Mouse (Mus musculus) spleen, adult 2 months (tissue): ENCODE results near the gene Eri3. TPM values are rescaled to one million over a fixed set of nuclear protein-coding genes. Genes with fewer than 3 reads are reported as not detected.

Source experiments
- DNase-seq, 2 experiments: peaks; one replicate each; pipeline versions ENCODE4 v3.0.0 to v3.0.0-alpha.2; 2012 to 2021; ENCODE audit warnings: low spot score in 2 of 2, low read depth in 1 of 2
- H3K27ac ChIP-seq: fragments of 200-500 bp; 2 replicates; pipeline ENCODE4 v1.5.1; 2012; ENCODE audit warnings: low read length, inconsistent platforms; ENCODE audit not compliant: insufficient read depth
- H3K27me3 ChIP-seq: fragments of 200-500 bp; 2 replicates; pipeline ENCODE4 v1.6.1; 2012; ENCODE audit warnings: mild to moderate bottlenecking, moderate library complexity, low read length, inconsistent platforms; ENCODE audit not compliant: control insufficient read depth, insufficient read depth
- H3K36me3 ChIP-seq: fragments of 200-500 bp; 2 replicates; pipeline ENCODE4 v1.6.1; 2012; ENCODE audit warnings: mild to moderate bottlenecking, low read length, inconsistent platforms; ENCODE audit not compliant: control insufficient read depth, insufficient read depth
- H3K4me1 ChIP-seq: fragments of 200-500 bp; 2 replicates; pipeline ENCODE4 v1.6.1; 2011; ENCODE audit warnings: inconsistent platforms; ENCODE audit not compliant: control insufficient read depth, insufficient read depth, insufficient read length
- H3K4me3 ChIP-seq: fragments of 200-500 bp; 2 replicates; pipeline ENCODE4 v1.5.1; 2011; ENCODE audit warnings: mild to moderate bottlenecking, inconsistent platforms; ENCODE audit not compliant: insufficient read depth, insufficient read length; ENCODE audit errors: extremely low read depth
- CTCF ChIP-seq: fragments of 200-500 bp; IDR thresholded peaks from 2 replicates; pipeline ENCODE4 v1.5.1; 2011; ENCODE audit warnings: mild to moderate bottlenecking, inconsistent platforms; ENCODE audit not compliant: insufficient read depth, insufficient read length, insufficient replicate concordance; ENCODE audit errors: extremely low read depth
- POLR2A ChIP-seq: fragments of 200-500 bp; IDR thresholded peaks from 2 replicates; pipeline ENCODE4 v1.6.1; 2011; ENCODE audit warnings: low read depth, low read length, inconsistent platforms
- WGBS: fragments of 180-500 bp; shearing (Covaris S2); methylation state at CpG from one replicate; pipeline ENCODE4 v1.1.7; 2018; 5-methylcytosine and 5-hydroxymethylcytosine counted together
- polyA plus RNA-seq: library from polyadenylated mRNA; depleted of rRNA; stranded (reverse); fragments of >200 nt; gene quantifications from 2 replicates; pipeline ENCODE4 v1.2.3, GENCODE M21; 2012

The Eri3 gene
- polyA plus RNA-seq, 1 experiment = 48.1 TPM

GRCm38 (mm10) chr4:117609371-117610039 is 59.3 kb downstream of the Eri3 start:
- Histone ChIP-seq H3K4me3 (no peak overlapping the region), H3K27ac (no peak overlapping the region), H3K36me3 (peaks cover 10% of the 10 kb centered on the region), H3K4me1 (no peaks in the 10 kb centered on the region), H3K27me3 (no peaks in the 10 kb centered on the region)
- DNase-seq = no peak
- 91% methylated on average over 7 of the region's 7 CpGs for WGBS
- TF ChIP-seq POLR2A (no peak), CTCF (no peak)

- WGBS = 84% methylated on average over 4 of the region's 4 CpGs
- Histone ChIP-seq H3K27me3 (no peaks in the 10 kb centered on the region), H3K27ac (no peak overlapping the region), H3K36me3 (peaks cover 8% of the 10 kb centered on the region), H3K4me1 (no peaks in the 10 kb centered on the region), H3K4me3 (no peak overlapping the region)
- DNase-seq = no peak
- TF ChIP-seq POLR2A = no peak
- no peak for TF ChIP-seq CTCF
Measured at GRCm38 (mm10) chr4:117611385-117611784, 61.2 kb downstream of the Eri3 start.

GRCm38 (mm10) chr4:117611814-117612213 is 61.6 kb downstream of the Eri3 start:
- WGBS = 74% methylated on average over 2 of the region's 2 CpGs
- DNase-seq = no peak
- Histone ChIP-seq H3K27me3 (no peaks in the 10 kb centered on the region), H3K4me1 (no peaks in the 10 kb centered on the region), H3K27ac (no peak overlapping the region), H3K36me3 (peaks cover 11% of the 10 kb centered on the region), H3K4me3 (no peak overlapping the region)
- TF ChIP-seq POLR2A (no peak), CTCF (no peak)

- 88% methylated on average over 5 of the region's 5 CpGs for WGBS
- H3K4me1 ChIP-seq = no peaks in the 10 kb centered on the region
- H3K27me3 ChIP-seq = no peaks in the 10 kb centered on the region
- DNase-seq = no peak
- H3K27ac ChIP-seq = no peak overlapping the region
- H3K4me3 ChIP-seq = no peak overlapping the region
- peaks cover 13% of the 10 kb centered on the region for H3K36me3 ChIP-seq
- TF ChIP-seq POLR2A = no peak
- no peak for TF ChIP-seq CTCF
Measured at GRCm38 (mm10) chr4:117612713-117613112, 62.5 kb downstream of the Eri3 start.

GRCm38 (mm10) chr4:117613153-117613773 is 63.1 kb downstream of the Eri3 start:
- no peak for DNase-seq
- no peak overlapping the region for H3K4me3 ChIP-seq
- peaks cover 13% of the 10 kb centered on the region for H3K36me3 ChIP-seq
- no peak for TF ChIP-seq POLR2A
- no peak for TF ChIP-seq CTCF
- H3K4me1 ChIP-seq = no peaks in the 10 kb centered on the region
- 97% methylated on average over 4 of the region's 4 CpGs for WGBS
- no peak overlapping the region for H3K27ac ChIP-seq
- H3K27me3 ChIP-seq = no peaks in the 10 kb centered on the region

GRCm38 (mm10) chr4:117616600-117616999 is 66.4 kb downstream of the Eri3 start:
- no peak for TF ChIP-seq CTCF
- no peak for TF ChIP-seq POLR2A
- Histone ChIP-seq H3K4me3 (no peak overlapping the region), H3K27ac (no peak overlapping the region), H3K36me3 (peaks cover 11% of the 10 kb centered on the region), H3K27me3 (no peaks in the 10 kb centered on the region), H3K4me1 (no peaks in the 10 kb centered on the region)
- 92% methylated on average over 4 of the region's 4 CpGs for WGBS
- no peak for DNase-seq

GRCm38 (mm10) chr4:117622270-117622669 is 72.1 kb downstream of the Eri3 start:
- H3K36me3 ChIP-seq = peaks cover 3% of the 10 kb centered on the region
- H3K4me1 ChIP-seq = no peaks in the 10 kb centered on the region
- no peak for DNase-seq
- H3K27ac ChIP-seq = no peak overlapping the region
- 87% methylated on average over 5 of the region's 5 CpGs for WGBS
- TF ChIP-seq CTCF (no peak), POLR2A (no peak)
- H3K4me3 ChIP-seq = no peak overlapping the region
- H3K27me3 ChIP-seq = no peaks in the 10 kb centered on the region
